Mouse (Mus musculus) liver, embryonic 15.5 days (tissue): Measurements from ENCODE around the gene Hist1h3h. TPM values are rescaled to one million over a fixed set of nuclear protein-coding genes. Genes with fewer than 3 reads are reported as not detected.
A peak's percentile ranks its signal among the peaks of the same experiment; 100 is the strongest.
"Not testable (repeated sequence)": the region's sequence is repeated elsewhere in the genome, so short reads cannot be mapped to it uniquely, and the experiment has no call there.

Experiments
- ATAC-seq: fragments of 200-750 bp; cut with Nextera tagmentation; 2 replicates; pipeline ENCODE4 v1.8.0; 2017; ENCODE audit warnings: moderate number of reproducible peaks, mild to moderate bottlenecking, moderate library complexity; ENCODE audit not compliant: insufficient read depth
- H3K27ac ChIP-seq: fragments of 300-500 bp; sonication (generic); replicated peaks from 2 replicates; pipeline ENCODE4 v1.5.1; 2015; ENCODE audit warnings: mild to moderate bottlenecking, inconsistent platforms
- H3K27me3 ChIP-seq: fragments of 300-500 bp; sonication (generic); 2 replicates; pipeline ENCODE4 v1.6.1; 2015; ENCODE audit warnings: mild to moderate bottlenecking, inconsistent platforms
- H3K36me3 ChIP-seq: fragments of 300-500 bp; sonication (generic); replicated peaks from 2 replicates; pipeline ENCODE4 v1.6.1; 2015; ENCODE audit warnings: moderate library complexity, mild to moderate bottlenecking, inconsistent platforms
- H3K4me1 ChIP-seq: fragments of 300-500 bp; sonication (generic); replicated peaks from 2 replicates; pipeline ENCODE4 v1.6.1; 2015; ENCODE audit warnings: inconsistent platforms
- H3K4me2 ChIP-seq: fragments of 300-500 bp; sonication (generic); 2 replicates; pipeline ENCODE4 v1.6.1; 2015; ENCODE audit warnings: moderate library complexity, mild to moderate bottlenecking, inconsistent platforms
- H3K4me3 ChIP-seq: fragments of 300-500 bp; sonication (generic); replicated peaks from 2 replicates; pipeline ENCODE4 v1.5.1; 2015; ENCODE audit warnings: mild to moderate bottlenecking, inconsistent platforms
- H3K9ac ChIP-seq: fragments of 300-500 bp; sonication (generic); 2 replicates; pipeline ENCODE4 v1.6.1; 2015; ENCODE audit warnings: moderate library complexity, mild to moderate bottlenecking, inconsistent platforms
- H3K9me3 ChIP-seq: fragments of 300-500 bp; sonication (generic); replicated peaks from 2 replicates; pipeline ENCODE4 v1.6.1; 2016; ENCODE audit warnings: inconsistent platforms
- WGBS: fragments of 180-500 bp; shearing (Covaris S2); methylation state at CpG from one replicate; pipeline ENCODE4 v1.1.7; 2015; ENCODE audit warnings: mixed read lengths; ENCODE audit not compliant: insufficient replicate concordance; 5-methylcytosine and 5-hydroxymethylcytosine counted together
- polyA plus RNA-seq: library from polyadenylated mRNA; unstranded; fragments of >200 nt; fragmentation: Nextera tagmentation; extraction: Ambion mirVana; gene quantifications from 2 replicates; pipeline ENCODE4 v1.2.1, GENCODE M21; 2015

The Hist1h3h gene
- polyA plus RNA-seq = 4.3 and 10.4 TPM in 2 replicates

DNA sequence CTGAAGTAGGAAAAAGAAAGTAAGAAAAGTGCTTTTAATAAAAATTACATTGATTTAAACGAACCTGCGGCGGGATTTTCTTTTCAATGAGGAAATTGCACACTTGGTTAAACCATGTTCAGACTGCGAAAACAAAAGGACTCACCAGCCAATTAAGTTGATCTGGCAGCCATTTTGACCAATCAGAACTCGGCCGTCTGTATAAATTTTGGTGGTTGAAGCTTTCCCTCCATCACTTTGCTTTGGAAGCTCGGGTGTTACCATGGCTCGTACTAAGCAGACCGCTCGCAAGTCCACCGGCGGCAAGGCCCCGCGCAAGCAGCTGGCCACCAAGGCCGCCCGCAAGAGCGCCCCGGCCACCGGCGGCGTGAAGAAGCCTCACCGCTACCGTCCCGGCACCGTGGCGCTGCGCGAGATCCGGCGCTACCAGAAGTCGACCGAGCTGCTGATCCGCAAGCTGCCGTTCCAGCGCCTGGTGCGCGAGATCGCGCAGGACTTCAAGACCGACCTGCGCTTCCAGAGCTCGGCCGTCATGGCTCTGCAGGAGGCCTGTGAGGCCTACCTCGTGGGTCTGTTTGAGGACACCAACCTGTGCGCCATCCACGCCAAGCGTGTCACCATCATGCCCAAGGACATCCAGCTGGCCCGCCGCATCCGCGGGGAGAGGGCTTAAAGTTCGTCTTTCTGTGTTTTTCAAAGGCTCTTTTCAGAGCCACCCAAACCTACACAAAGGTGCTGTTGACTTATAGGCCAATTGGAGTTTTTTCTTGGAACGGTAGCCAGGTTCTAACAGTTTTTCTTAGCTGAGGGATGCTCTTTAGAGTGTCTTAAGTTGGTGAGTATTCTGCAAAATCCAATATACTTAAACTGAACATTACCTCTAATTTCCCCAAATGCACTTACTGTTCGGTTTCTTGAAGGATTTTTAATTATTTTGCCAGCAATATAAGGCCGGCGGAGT, at the start of gene Hist1h3h:
Hist1h3h (plus strand) TSS at position 263 of the 961 bp plus-strand sequence.
- WGBS = 1% methylated on average over 31 of the region's 56 CpGs
- peak within 1 kb of the TSS; percentile 90 for H3K4me2 ChIP-seq
- peak within 1 kb of the TSS; percentile 62 for H3K4me3 ChIP-seq
- peak within 1 kb of the TSS; percentile 95 for H3K27ac ChIP-seq
- not testable (repeated sequence) for H3K27me3 ChIP-seq, H3K36me3 ChIP-seq, H3K9me3 ChIP-seq
- H3K4me1 ChIP-seq = peaks cover 56% of the 10 kb centered on the region
- H3K9ac ChIP-seq = peak within 1 kb of the TSS; percentile 75
- ATAC-seq = peak; percentile 11

DNA sequence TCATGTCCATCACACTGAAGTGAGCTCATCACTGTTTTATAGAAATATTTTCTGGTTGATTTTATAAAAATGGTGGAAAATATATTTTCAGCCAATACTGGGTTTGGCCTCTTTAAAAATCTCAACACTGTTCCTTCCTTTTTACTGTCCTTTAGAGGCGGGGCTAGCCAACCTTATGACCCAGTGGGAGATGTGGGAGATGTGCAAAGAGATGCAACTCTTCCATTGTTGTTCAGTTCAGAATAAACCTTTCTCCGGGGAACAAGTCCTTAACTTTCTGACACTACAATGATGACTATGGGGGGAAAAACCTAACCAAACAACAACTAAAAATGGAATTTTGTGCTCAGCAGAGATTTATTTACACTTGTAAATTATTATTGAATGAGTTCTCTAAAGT, 40.2 kb upstream of the Hist1h3h start, which contains the start of gene Olfr1360:
Olfr1360 (minus strand) TSS at position 101 of the 400 bp plus-strand sequence.
- Histone ChIP-seq H3K9ac (no peak within 1 kb of the TSS), H3K4me1 (no peaks in the 10 kb centered on the region), H3K4me3 (no peak within 1 kb of the TSS), H3K4me2 (no peak within 1 kb of the TSS), H3K36me3 (no peaks in the 10 kb centered on the region), H3K27me3 (no peaks in the 10 kb centered on the region; the same call in 1 of the 2 replicates), H3K27ac (no peak within 1 kb of the TSS), H3K9me3 (no peaks in the 10 kb centered on the region)
- no peak for ATAC-seq
- 54% methylated on average over 2 of the region's 2 CpGs for WGBS

DNA sequence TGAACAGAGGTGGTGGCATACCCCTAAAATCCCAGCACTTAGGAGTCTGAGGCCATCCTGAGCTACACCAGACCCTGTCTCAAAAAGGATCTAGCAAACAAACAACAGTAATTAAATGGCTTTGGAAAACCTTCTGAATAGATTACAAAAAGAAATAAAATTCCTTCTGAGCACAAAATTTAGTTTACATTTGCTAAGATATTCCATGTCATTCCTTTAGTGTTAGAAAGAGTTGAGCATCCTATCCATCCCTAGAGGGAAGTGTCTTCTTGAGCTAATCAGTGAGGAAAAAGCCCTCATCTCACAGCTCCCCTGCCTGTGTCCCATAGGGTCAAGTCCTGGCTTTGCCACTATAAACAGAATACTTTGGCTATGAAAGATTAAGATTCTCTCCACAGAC, 19.6 kb upstream of the Hist1h3h start, which contains the start of gene Olfr1359:
Olfr1359 (plus strand) TSS at position 301 of the 400 bp plus-strand sequence.
- H3K4me3 ChIP-seq = no peak within 1 kb of the TSS
- ATAC-seq = no peak
- no peak within 1 kb of the TSS for H3K27ac ChIP-seq
- no peaks in the 10 kb centered on the region for H3K4me1 ChIP-seq
- no peaks in the 10 kb centered on the region for H3K9me3 ChIP-seq
- H3K4me2 ChIP-seq = no peak within 1 kb of the TSS
- peaks cover 15% of the 10 kb centered on the region for H3K27me3 ChIP-seq
- no peak within 1 kb of the TSS for H3K9ac ChIP-seq
- no peaks in the 10 kb centered on the region for H3K36me3 ChIP-seq

DNA sequence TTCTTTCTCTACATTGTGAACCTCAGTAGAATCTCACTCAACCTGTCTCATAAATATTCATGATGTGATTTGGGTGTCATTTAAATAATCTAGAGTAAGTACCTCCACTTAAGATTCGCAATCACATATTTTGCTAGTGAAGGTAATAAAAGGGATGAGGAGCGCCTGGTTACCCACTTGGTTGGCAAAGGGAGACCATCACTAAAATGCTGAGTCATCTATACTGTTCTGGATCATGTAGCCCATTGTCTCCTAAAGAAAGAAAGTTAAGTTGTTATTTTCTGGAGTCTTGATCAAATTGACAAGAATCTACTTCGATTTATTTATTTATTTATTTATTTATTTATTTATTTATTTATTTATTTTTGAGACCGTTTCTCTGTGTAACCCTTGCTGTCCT, 10.8 kb upstream of the Hist1h3h start:
- H3K9ac ChIP-seq = no peak overlapping the region
- H3K9me3 ChIP-seq = no peaks in the 10 kb centered on the region
- no peaks in the 10 kb centered on the region for H3K36me3 ChIP-seq
- H3K4me1 ChIP-seq = peaks cover 8% of the 10 kb centered on the region
- 49% methylated on average over 4 of the region's 4 CpGs for WGBS
- H3K27ac ChIP-seq = no peak overlapping the region
- no peak overlapping the region for H3K4me2 ChIP-seq
- ATAC-seq = no peak
- 0 out of 2 replicates have a peak, but pooled peaks cover 7% of the 10 kb centered on the region for H3K27me3 ChIP-seq
- no peak overlapping the region for H3K4me3 ChIP-seq

DNA sequence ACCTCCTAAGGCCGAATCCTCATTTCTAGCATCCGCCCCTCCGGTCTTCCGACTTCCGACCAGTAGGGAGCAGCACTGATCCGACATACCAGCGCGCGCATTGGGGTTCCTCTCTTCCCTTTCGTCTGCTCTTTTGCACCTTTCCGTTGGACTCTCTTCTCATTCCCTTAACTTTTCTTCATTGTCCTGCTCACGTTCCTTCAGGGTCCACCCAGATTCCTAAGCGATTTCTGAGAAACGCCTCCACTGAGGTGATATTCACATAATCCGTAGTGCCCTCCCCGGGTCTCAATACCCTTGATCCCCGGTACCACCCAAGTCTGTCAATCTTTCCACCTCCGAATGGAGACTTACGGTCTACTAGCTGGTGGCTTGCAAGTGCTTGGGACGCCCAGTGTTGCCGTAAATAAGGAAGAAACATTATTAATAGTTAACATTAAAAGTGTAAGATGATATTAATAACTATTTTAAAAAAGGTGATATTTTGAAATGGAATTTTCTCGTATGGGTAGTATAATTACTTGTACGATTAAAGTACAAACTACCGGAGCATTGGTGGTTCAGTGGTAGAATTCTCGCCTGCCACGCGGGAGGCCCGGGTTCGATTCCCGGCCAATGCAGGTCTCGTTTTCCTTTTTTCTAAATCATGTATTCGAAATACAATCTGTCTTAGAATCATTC, 7.3 kb upstream of the Hist1h3h start:
- Histone ChIP-seq H3K9me3 (no peaks in the 10 kb centered on the region), H3K27me3 (no peaks in the 10 kb centered on the region), H3K27ac (peak overlapping the region; percentile 85), H3K9ac (peak overlapping the region; percentile 63), H3K4me3 (peak overlapping the region; percentile 72), H3K4me1 (peaks cover 27% of the 10 kb centered on the region), H3K4me2 (peak overlapping the region; percentile 84), H3K36me3 (no peaks in the 10 kb centered on the region)
- WGBS = under 1% methylated on average over 32 of the region's 32 CpGs
- ATAC-seq = peak; percentile 74

DNA sequence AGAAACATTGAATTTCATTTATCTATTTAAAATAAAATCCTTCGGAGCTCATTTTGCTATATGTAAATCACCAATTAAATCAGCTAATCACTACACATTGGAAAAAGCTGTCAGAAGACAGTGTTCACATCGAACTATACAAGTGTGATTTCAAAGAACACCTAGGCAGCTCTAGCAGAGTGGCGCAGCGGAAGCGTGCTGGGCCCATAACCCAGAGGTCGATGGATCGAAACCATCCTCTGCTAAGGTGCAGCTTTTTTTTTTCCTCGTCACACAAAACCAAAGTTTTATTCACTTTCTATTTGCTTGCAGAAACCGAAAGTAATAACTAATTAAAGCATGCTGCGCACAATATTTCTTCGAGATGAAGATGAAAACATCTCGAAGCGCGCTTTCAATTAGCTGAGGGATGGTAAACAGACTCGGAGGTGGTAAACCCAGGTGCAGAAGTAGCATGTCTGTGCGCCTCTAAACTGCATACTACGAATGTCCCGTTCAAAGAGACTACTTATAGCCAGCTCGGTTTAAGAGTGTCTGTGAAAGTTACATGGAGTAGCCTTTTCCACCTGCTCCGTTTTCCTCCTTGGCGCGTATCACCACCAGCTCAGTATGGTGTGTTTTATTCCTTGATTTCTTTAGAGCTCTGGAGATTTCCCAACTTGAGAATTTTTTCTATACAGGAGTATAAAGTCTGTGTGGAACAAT, 6.5 kb upstream of the Hist1h3h start:
- no peaks in the 10 kb centered on the region for H3K36me3 ChIP-seq
- ATAC-seq = peak; percentile 40
- peak overlapping the region; percentile 45; the same call in 1 of the 2 replicates for H3K27ac ChIP-seq
- H3K4me2 ChIP-seq = peak overlapping the region; percentile 84
- no peaks in the 10 kb centered on the region for H3K27me3 ChIP-seq
- peak overlapping the region; percentile 63 for H3K4me3 ChIP-seq
- no peaks in the 10 kb centered on the region for H3K9me3 ChIP-seq
- H3K4me1 ChIP-seq = peaks cover 32% of the 10 kb centered on the region
- 2% methylated on average over 22 of the region's 22 CpGs for whole genome bisulfite sequencing
- H3K9ac ChIP-seq = peak overlapping the region; percentile 64

DNA sequence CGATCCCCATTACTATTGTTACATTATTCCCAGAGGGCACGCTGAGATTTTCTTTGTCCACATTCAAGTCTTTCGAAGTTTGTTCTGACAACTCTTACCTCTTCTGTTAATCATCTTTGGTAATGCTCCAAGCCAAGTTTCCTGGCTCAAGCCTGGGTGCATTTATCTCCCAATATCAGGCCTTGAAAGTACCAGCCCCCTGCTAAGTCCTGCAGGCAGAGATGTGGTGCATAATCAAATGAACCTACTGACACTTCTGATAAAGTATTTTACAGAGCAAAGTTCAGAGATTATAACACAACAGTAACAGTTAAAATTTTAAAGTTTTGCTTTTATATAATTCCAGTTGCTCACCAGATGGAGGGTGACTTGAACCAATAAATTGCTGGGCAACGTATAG, 5.8 kb upstream of the Hist1h3h start:
- H3K27ac ChIP-seq = peak overlapping the region; percentile 45; the same call in 1 of the 2 replicates

DNA sequence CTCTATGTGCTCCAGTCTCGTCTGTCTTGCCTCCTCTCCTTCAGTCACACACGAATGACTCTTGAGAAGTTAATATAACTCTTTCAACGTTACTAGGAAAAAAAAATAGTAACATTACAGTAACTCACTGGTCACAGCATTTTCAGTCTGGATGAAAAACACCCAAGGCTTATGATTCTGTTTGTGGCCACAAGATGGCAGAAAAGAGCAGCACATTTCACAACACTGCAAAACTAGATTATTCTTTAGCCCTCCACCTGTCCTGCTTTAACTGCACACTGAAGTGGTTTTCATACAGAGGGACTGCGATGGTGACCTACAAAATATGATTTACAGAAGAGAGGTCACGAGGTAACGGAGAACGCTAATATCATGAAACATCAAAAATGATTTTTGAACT, 2.7 kb upstream of the Hist1h3h start:
- under 1% methylated on average over 7 of the region's 7 CpGs for WGBS
- H3K4me1 ChIP-seq = peaks cover 51% of the 10 kb centered on the region
- peak overlapping the region; percentile 95 for H3K27ac ChIP-seq
- peak overlapping the region; percentile 81 for H3K9ac ChIP-seq
- peak overlapping the region; percentile 62 for H3K4me3 ChIP-seq
- H3K9me3 ChIP-seq = no peaks in the 10 kb centered on the region
- no peak for ATAC-seq
- H3K4me2 ChIP-seq = peak overlapping the region; percentile 90
- no peaks in the 10 kb centered on the region for H3K36me3 ChIP-seq
- H3K27me3 ChIP-seq = no peaks in the 10 kb centered on the region

More for the DNA sequence above, 5.8 kb upstream of the Hist1h3h start:
- WGBS = 13% methylated on average over 4 of the region's 4 CpGs
- H3K4me3 ChIP-seq = peak overlapping the region; percentile 63
- no peaks in the 10 kb centered on the region for H3K9me3 ChIP-seq
- peaks cover 32% of the 10 kb centered on the region for H3K4me1 ChIP-seq
- H3K27me3 ChIP-seq = no peaks in the 10 kb centered on the region
- ATAC-seq = no peak
- peak overlapping the region; percentile 64; the same call in 1 of the 2 replicates for H3K9ac ChIP-seq
- peak overlapping the region; percentile 84 for H3K4me2 ChIP-seq
- H3K36me3 ChIP-seq = no peaks in the 10 kb centered on the region

DNA sequence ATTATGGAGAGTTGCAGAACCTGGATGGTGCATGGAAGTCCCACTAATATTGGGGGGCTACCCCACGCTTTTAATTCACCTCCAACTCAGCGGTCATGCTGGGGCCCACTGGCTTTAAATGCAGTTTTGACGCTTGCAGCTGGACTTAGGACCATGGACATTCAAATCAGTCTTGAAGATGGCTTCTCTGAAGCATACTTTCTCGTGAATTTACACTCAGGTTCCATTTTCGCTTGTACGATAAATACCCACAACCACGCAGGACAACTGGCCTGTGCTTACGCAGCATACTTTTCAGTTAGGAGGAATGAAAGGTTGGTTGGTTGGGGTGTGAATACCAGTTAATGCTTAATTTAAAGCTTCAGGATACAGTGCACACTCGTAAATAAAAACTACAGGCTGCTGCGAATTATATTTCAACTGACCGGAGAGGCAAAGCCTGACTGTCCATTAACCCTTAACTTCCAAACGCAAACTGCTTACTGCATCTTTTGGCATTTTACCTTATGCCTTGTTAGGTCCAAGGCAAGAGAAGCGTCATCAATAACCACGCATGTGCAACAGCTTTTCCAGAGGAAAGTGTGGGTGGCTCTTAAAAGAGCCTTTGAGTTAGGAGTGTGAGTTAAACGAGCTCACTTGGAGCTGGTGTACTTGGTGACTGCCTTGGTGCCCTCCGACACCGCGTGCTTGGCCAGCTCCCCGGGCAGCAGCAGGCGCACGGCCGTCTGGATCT, 2.2 kb upstream of the Hist1h3h start:
- Histone ChIP-seq H3K4me1 (peaks cover 57% of the 10 kb centered on the region), H3K27ac (peak overlapping the region; percentile 95), H3K27me3 (no peaks in the 10 kb centered on the region), H3K9ac (peak overlapping the region; percentile 81), H3K4me3 (peak overlapping the region; percentile 62), H3K9me3 (no peaks in the 10 kb centered on the region), H3K36me3 (no peaks in the 10 kb centered on the region), H3K4me2 (peak overlapping the region; percentile 90)
- peak; percentile 2 for ATAC-seq
- WGBS = under 1% methylated on average over 22 of the region's 22 CpGs

DNA sequence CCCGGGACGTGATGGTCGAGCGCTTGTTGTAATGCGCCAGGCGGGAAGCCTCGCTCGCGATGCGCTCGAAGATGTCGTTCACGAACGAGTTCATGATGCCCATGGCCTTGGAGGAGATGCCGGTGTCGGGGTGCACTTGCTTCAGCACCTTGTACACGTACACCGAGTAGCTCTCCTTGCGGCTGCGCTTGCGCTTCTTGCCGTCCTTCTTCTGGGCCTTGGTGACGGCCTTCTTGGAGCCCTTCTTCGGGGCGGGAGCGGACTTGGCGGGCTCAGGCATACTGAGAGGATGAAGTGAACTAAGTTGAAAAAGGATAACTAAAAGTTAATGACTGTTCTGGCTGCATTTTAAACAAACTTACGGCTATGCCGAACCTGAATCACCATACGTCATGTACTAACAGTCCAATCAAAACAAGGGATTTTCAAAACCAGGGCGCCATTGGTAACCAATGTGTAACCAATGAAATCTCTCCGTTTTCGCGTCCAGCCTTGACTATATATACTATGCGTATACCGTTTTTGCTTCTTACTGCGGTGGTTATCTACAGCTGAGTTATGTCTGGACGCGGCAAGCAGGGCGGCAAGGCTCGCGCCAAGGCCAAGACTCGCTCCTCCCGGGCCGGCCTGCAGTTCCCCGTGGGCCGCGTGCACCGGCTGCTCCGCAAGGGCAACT, 1.5 kb upstream of the Hist1h3h start, which contains the start of the genes Hist1h2bl and Hist1h2ai:
Hist1h2bl (minus strand) TSS at position 280 of the 676 bp plus-strand sequence.
Hist1h2ai (plus strand) TSS at position 559 of the 676 bp plus-strand sequence.
- peak within 1 kb of the TSS; percentile 90 for H3K4me2 ChIP-seq
- peak; percentile 81 for ATAC-seq
- H3K36me3 ChIP-seq, H3K9me3 ChIP-seq, H3K27me3 ChIP-seq: not testable (repeated sequence)
- peaks cover 62% of the 10 kb centered on the region for H3K4me1 ChIP-seq
- peak within 1 kb of the TSS; percentile 62 for H3K4me3 ChIP-seq
- peak within 1 kb of the TSS; percentile 81 for H3K9ac ChIP-seq
- 0% methylated on average over 35 of the region's 50 CpGs for WGBS
- H3K27ac ChIP-seq = peak within 1 kb of the TSS; percentile 95
